Mouse (Mus musculus): ENCODE results near the gene Gm49387. TPM values are rescaled to one million over a fixed set of nuclear protein-coding genes. Genes with fewer than 3 reads are reported as not detected.

The Gm49387 gene
- polyA plus RNA-seq, 1 experiment from 2014 or later: 0.69 TPM

DNA sequence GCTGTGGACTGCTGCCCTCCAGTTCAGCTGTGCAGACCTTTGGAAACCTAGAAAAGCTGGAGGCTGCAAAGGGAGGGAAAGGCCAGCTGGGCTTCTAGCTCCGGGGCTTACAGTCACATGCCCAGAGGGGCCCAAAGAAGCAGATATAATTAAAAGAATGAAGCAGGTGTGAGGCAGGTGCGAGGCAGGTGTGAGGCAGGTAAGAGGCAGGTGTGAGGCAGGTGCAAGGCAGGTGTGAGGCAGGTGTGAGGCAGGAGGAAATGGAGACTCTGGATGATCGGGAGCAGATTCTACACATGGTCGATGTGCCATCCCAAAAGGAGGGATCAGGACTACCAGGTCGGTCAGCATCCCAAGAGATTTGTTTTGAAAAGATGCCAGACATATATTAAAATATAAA is 69.3 kb downstream of the Gm49387 start:
- Histone ChIP-seq H3K9me3 (replicated peaks) (no peaks in the 10 kb centered on the region), H3K27ac (no peak overlapping the region), H3K4me1 (replicated peaks) (peaks cover 34% of the 10 kb centered on the region), H3K4me2 (no peak overlapping the region), H3K36me3 (no peaks in the 10 kb centered on the region), H3K4me3 (replicated peaks) (no peak overlapping the region), H3K27me3 (no peaks in the 10 kb centered on the region), H3K9ac (no peak overlapping the region)
- WGBS (ENCODE audit: insufficient replicate concordance): 79% methylated on average over 5 of the region's 5 CpGs
- DNase-seq (no peak), ATAC-seq (ENCODE audit: low read depth) (no peak)

DNA sequence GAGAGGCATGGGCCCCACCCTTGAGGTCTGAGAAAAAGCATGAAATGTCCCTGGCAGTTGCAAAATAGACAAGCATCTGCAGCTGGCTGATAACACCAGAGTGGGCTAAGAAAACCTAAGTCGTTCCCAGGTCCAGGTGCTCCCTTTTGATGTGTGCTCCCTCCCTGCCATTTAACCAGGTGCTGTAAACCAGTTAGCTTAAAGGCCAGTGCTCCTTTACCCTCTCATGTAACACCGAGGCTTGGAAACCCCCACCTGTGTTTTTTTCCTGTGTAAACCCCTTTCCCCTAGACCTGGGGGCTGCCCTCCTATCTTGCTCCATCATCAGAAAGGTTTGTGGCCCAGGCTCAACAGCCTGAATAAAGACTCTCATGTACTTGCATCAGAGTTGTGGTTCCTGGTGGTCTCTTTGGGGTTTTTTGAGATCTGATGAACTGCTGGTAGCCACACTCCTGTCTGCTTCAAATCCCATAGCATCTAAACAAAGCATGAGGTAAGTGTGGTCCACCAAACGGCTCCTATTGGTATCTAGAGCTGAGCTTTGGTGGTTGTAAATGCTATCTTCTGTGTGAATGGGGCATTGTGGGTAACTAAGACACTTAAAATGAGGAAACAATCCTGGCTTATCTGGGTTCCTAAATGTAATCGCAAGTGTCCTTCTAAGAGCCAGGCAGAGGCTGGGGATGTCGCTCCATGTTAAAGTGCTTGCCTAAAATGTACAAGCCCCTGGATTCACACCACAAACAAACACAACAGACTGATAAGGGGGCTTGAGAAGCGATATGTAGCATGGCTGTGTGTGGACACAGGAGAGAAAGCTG is 70.3 kb downstream of the Gm49387 start:
- 11% methylated on average over 6 of the region's 6 CpGs for WGBS (ENCODE audit: insufficient replicate concordance)
- H3K4me2 ChIP-seq: no peak overlapping the region; the same call in 1 of the 2 replicates
- no peaks in the 10 kb centered on the region for H3K27me3 ChIP-seq
- peak overlapping the region; percentile 66; the same call in 1 of the 2 replicates for H3K27ac ChIP-seq
- H3K36me3 ChIP-seq: no peaks in the 10 kb centered on the region
- peak; percentile 53 for DNase-seq
- no peak overlapping the region for H3K4me3 ChIP-seq (replicated peaks)
- H3K4me1 ChIP-seq (replicated peaks): peaks cover 36% of the 10 kb centered on the region
- no peak overlapping the region for H3K9ac ChIP-seq
- ATAC-seq (ENCODE audit: low read depth): peak; percentile 75
- H3K9me3 ChIP-seq (replicated peaks): no peaks in the 10 kb centered on the region

DNA sequence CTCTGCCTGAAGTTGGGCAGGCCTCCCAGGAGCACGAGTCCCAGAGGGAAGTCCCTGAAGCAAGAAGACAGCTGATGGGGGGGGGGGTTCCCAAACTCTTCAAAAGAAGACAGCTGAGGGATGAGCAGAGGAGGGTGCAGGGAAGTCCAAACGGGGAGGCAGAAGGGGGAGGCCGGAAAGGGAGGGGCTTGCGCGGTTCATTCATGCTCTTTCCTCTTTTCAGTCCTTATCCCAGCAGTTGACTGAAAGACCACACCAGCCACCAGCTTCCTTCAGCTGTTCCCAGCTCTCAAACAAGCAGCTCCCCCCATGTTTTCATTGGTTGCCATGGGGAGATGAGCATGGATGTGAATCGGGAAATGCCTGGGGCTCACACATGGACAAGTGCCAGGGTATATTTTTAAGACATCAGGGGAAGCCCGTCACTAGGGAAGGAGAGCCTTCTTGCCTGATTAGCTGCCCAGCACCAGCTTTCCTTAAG is 71.5 kb downstream of the Gm49387 start:
- Histone ChIP-seq H3K36me3 (no peaks in the 10 kb centered on the region), H3K4me1 (replicated peaks) (peaks cover 44% of the 10 kb centered on the region), H3K27me3 (no peaks in the 10 kb centered on the region), H3K4me2 (peak overlapping the region; percentile 33; the same call in 1 of the 2 replicates), H3K9me3 (replicated peaks) (no peaks in the 10 kb centered on the region), H3K27ac (peak overlapping the region; percentile 66; the same call in 1 of the 2 replicates), H3K4me3 (replicated peaks) (no peak overlapping the region), H3K9ac (no peak overlapping the region)
- DNase-seq (no peak), ATAC-seq (ENCODE audit: low read depth) (no peak)
- WGBS (ENCODE audit: insufficient replicate concordance): 22% methylated on average over 7 of the region's 7 CpGs

DNA sequence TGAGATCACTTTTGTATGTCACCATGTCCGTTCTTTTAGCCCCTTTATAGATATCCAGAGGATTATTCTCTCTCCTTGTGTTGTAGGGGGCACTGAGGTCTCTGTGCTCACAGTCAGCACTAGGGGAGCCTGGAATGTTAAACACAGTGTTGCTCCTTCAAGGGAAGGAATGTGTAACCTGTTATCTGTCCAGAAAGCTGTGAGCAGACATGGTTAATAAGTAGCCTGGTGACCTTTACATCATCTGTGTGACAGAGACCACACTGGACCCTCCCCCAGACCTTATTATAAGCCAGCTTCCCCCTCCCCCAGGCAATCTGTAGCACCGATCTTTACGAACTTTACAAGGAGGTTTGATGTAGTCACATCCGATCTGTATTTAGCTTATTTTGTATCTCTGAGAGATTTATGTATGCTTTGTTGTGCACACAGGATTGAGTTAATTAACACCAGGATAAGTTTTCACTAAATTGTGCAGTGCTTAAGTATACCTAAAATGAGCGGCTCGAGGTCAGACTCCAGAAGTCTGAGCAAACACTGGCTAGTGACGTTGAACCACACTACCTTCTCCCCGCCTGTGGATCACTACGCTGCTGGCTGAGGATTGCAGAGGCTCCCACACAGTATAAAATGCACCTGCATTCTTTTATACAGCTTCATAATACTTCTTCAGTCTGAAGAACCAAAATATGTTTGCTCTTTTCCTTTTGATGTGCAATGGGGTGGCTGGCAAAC is 75.0 kb downstream of the Gm49387 start:
- DNase-seq (no peak), ATAC-seq (ENCODE audit: low read depth) (no peak)

DNA sequence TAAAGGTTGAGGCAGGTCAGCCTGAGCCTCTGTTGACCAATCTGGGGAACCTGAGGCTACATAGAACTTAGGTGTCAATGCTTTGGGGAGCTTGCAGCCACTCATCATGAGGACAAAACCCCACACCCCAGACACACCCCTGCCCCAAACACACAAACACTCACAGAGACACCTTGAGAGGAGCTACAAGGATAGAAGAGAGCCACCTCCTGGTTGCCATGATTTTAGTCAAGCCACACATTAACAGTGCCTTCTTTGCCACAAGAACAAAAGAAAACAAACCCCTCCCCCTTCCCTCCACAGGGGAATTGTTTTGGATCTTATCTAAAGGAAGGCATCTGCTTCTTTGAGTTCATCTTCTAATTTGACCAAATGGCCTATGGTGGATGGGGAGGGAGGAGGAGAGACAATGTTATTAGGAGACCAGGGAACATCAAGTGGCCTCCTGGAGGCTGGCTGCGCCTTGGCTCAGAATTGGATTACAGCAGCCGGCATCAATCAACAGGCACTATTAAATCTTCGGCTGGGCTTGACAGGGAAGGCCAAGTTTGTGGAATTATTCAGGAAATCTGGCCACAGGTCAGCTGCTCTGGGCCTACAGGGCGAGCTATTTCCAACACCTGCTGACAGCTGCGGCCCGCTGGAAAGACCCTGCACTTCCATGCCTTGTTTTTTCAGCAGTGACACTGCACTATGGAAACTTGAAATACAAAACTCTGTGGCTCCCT is 76.1 kb downstream of the Gm49387 start:
- H3K9ac ChIP-seq: no peak overlapping the region
- DNase-seq (no peak), ATAC-seq (ENCODE audit: low read depth) (no peak)
- no peak overlapping the region for H3K27ac ChIP-seq
- peaks cover 22% of the 10 kb centered on the region for H3K4me1 ChIP-seq (replicated peaks)
- no peaks in the 10 kb centered on the region for H3K36me3 ChIP-seq
- WGBS (ENCODE audit: insufficient replicate concordance): 54% methylated on average over 6 of the region's 6 CpGs
- no peak overlapping the region for H3K4me2 ChIP-seq
- no peak overlapping the region for H3K4me3 ChIP-seq (replicated peaks)
- H3K9me3 ChIP-seq (replicated peaks): no peaks in the 10 kb centered on the region
- 0 out of 2 replicates have a peak, but pooled peaks cover 2% of the 10 kb centered on the region for H3K27me3 ChIP-seq

More for the DNA sequence above, 75.0 kb downstream of the Gm49387 start:
- H3K9ac ChIP-seq: no peak overlapping the region
- no peaks in the 10 kb centered on the region for H3K27me3 ChIP-seq
- H3K4me1 ChIP-seq (replicated peaks): peaks cover 32% of the 10 kb centered on the region
- WGBS (ENCODE audit: insufficient replicate concordance): 58% methylated on average over 9 of the region's 9 CpGs
- H3K9me3 ChIP-seq (replicated peaks): no peaks in the 10 kb centered on the region
- H3K4me3 ChIP-seq (replicated peaks): no peak overlapping the region
- H3K27ac ChIP-seq: no peak overlapping the region; the same call in 1 of the 2 replicates
- no peak overlapping the region for H3K4me2 ChIP-seq
- no peaks in the 10 kb centered on the region for H3K36me3 ChIP-seq

DNA sequence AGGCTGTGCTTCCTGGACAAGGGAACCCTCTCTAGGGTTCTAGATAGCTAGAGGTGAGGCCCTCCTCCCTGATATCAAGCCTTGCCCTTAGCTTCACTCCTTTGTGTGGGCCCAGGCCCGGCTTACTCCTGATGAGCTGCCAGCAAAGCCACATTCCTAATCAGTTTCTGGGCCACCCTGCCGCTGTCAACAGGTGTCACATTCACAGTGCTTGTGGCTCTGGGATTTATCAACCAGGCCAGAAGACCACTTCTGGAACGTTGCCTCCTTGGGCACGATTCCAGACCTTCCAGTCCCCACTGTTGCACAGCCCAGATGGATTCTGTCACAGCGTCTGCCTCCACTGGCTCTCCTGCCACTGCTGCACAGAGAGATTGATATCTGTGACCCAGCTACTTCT is 79.8 kb downstream of the Gm49387 start:
- H3K36me3 ChIP-seq: no peaks in the 10 kb centered on the region
- H3K9ac ChIP-seq: no peak overlapping the region
- WGBS (ENCODE audit: insufficient replicate concordance): 29% methylated on average over 5 of the region's 5 CpGs
- ATAC-seq (ENCODE audit: low read depth): no peak
- H3K4me2 ChIP-seq: no peak overlapping the region
- DNase-seq: no peak
- H3K27me3 ChIP-seq: 0 out of 2 replicates have a peak, but pooled peaks cover 11% of the 10 kb centered on the region
- H3K27ac ChIP-seq: no peak overlapping the region
- no peak overlapping the region for H3K4me3 ChIP-seq (replicated peaks)
- H3K9me3 ChIP-seq (replicated peaks): no peaks in the 10 kb centered on the region
- H3K4me1 ChIP-seq (replicated peaks): peaks cover 10% of the 10 kb centered on the region

DNA sequence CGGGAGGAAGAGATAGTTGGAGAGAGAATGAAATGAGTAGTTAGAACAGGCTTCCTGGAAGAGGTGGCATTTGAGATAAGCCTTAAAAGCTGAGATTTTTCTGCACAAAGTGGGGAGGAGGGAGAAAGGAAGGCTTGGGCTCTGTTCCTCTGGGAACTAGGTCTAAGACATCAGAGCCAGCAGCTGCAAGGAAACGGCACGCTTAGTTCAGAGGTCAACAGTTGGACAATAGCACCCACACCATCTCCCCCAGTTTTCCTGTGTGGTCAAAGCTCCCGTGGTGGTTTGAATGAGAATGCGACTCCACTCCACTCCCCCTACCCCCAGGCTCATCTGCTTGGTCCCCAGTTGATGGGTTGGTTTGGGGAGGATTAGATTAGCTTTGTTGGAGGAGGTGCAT is 81.5 kb downstream of the Gm49387 start:
- Histone ChIP-seq H3K4me3 (replicated peaks) (no peak overlapping the region), H3K9ac (no peak overlapping the region), H3K4me1 (replicated peaks) (no peaks in the 10 kb centered on the region), H3K27ac (no peak overlapping the region), H3K36me3 (no peaks in the 10 kb centered on the region), H3K27me3 (0 out of 2 replicates have a peak, but pooled peaks cover 11% of the 10 kb centered on the region), H3K9me3 (replicated peaks) (no peaks in the 10 kb centered on the region), H3K4me2 (no peak overlapping the region)
- whole genome bisulfite sequencing (ENCODE audit: insufficient replicate concordance): 15% methylated on average over 5 of the region's 5 CpGs
- no peak for ATAC-seq (ENCODE audit: low read depth)
- no peak for DNase-seq

DNA sequence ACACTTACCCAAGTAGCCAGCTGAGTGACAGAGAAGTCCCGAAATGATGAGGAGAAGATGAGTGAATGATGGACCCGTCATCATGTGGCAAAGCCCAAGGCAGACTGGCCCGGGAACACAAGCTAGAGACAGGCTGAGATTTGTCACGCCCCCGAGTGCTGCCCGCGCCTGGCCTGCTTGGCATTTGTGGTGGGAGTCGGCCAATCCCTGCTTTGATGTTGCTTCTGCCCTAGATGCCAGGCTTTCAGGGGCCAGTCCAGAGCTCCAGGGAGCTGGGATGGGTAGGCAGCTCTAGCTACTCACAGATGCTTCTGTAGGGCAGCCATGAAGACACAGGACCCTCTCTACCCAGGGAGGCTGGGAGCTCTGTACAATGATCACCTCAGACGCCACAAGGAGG is 82.9 kb downstream of the Gm49387 start:
- no peak for DNase-seq
- ATAC-seq (ENCODE audit: low read depth): no peak
- H3K4me3 ChIP-seq (replicated peaks): no peak overlapping the region

DNA sequence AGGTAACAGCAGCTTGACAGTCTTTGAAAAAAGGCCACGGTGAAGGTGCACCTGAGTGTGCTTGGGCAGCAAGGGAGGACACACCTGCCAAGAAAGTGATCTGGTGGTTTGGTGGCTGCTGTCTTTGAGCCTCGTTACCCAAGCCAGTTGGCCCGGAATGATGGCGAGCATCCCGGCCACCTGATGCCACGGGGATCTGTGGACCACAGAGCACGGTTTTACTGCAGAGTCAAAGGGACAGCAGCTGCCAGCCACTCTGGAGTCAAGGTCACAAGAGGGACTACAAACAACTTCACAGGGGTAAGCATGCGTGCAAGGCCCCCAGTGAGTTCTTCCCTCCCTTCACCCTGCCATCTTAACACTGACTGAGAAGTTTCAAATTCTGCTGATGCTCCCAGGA is 83.4 kb downstream of the Gm49387 start:
- 74% methylated on average over 8 of the region's 8 CpGs for WGBS (ENCODE audit: insufficient replicate concordance)
- ATAC-seq (ENCODE audit: low read depth) (no peak), DNase-seq (no peak)

More for the DNA sequence above, 82.9 kb downstream of the Gm49387 start:
- H3K9ac ChIP-seq: no peak overlapping the region
- H3K27ac ChIP-seq: no peak overlapping the region
- H3K4me2 ChIP-seq: no peak overlapping the region
- H3K9me3 ChIP-seq (replicated peaks): no peaks in the 10 kb centered on the region
- H3K27me3 ChIP-seq: 0 out of 2 replicates have a peak, but pooled peaks cover 11% of the 10 kb centered on the region
- no peaks in the 10 kb centered on the region for H3K36me3 ChIP-seq
- 62% methylated on average over 9 of the region's 9 CpGs for WGBS (ENCODE audit: insufficient replicate concordance)
- H3K4me1 ChIP-seq (replicated peaks): no peaks in the 10 kb centered on the region

DNA sequence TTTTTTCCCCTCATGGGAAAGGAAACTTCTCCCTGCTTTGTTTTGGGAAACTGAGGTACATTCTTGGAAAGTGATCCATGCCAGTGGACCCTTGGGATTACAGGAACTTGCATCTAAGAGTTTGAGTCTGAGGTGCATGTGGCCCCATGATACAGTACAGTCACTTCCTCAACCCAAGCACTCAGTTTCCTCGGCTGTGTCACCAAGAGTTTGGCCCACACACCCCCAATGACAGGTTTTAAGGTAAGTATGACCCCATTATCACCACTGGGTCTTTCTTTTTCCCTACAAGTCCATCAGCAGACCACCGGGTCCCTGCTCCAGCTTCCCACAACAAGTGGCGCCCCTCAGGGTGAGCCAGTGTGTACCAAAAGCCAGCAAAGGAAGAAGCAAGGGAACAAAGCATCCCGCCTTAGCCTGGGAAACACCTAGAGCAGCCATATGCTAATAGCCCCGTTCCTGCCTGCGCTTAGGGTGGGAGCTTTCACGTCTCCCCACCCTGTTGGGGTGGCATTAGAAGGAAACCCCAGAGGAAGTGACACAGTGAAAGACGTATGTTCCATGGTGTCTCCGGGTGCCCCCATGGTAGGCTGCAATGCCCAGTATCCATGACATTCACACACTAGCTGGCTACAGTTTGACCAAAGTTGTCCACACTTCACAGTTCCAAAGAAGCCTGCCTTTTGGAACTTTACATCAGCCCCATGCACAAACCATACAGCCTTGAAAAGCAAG is 84.0 kb downstream of the Gm49387 start:
- Histone ChIP-seq H3K4me1 (replicated peaks) (no peaks in the 10 kb centered on the region), H3K36me3 (no peaks in the 10 kb centered on the region), H3K4me2 (no peak overlapping the region), H3K27ac (no peak overlapping the region), H3K27me3 (0 out of 2 replicates have a peak, but pooled peaks cover 11% of the 10 kb centered on the region), H3K9me3 (replicated peaks) (no peaks in the 10 kb centered on the region), H3K4me3 (replicated peaks) (no peak overlapping the region), H3K9ac (no peak overlapping the region)
- no peak for ATAC-seq (ENCODE audit: low read depth)
- 64% methylated on average over 9 of the region's 9 CpGs for WGBS (ENCODE audit: insufficient replicate concordance)
- no peak for DNase-seq

More for the DNA sequence above, 83.4 kb downstream of the Gm49387 start:
- Histone ChIP-seq H3K4me3 (replicated peaks) (no peak overlapping the region), H3K36me3 (no peaks in the 10 kb centered on the region), H3K4me1 (replicated peaks) (no peaks in the 10 kb centered on the region), H3K9me3 (replicated peaks) (no peaks in the 10 kb centered on the region), H3K4me2 (no peak overlapping the region), H3K9ac (no peak overlapping the region), H3K27ac (no peak overlapping the region), H3K27me3 (0 out of 2 replicates have a peak, but pooled peaks cover 11% of the 10 kb centered on the region)
